Mouse (Mus musculus): ENCODE measurements at regions not wholly inside any gene's neighbourhood (a gene's known extent, or its start where the extent isn't known, plus 50 kb on each side); places are given as distances from the start of the nearest gene placed in this dataset.
"Not testable (repeated sequence)": the region's sequence is repeated elsewhere in the genome, so short reads cannot be mapped to it uniquely, and the experiment has no call there.

DNA sequence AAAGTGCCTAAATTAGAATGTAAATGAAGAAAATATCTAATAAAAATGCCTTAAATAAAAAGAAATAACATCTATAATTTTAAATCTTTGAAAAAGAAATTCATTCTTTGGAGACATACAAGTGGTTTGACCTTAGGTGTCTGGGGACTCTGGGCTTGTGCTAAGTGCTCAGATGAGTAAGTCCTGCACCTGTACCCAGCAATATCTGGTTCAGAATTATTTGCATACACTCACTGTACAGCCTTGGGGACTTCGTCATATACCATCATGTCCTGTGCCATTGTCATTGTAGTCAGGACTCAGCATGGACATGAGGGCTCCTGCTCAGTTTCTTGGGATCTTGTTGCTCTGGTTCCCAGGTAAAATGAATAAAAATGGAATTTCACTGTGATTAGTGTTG, 255.1 kb upstream of the Tacstd2 start:
- TF ChIP-seq EP300 (IDR thresholded peaks at IDR 0.05) (no peak), CTCF (IDR thresholded peaks at IDR 0.05) (no peak)
- DNase-seq (ENCODE audit: low spot score), result no peak
- Histone ChIP-seq H3K36me3 (ENCODE audit: insufficient read depth, low read length) (no peaks in the 10 kb centered on the region), H3K4me3 (ENCODE audit: low read depth, low read length) (no peak overlapping the region), H3K4me1 (ENCODE audit: insufficient read depth, low read depth, low read length) (no peaks in the 10 kb centered on the region), H3K27me3 (replicated peaks; ENCODE audit: insufficient read depth, low read length) (no peaks in the 10 kb centered on the region), H3K27ac (ENCODE audit: low read length) (no peak overlapping the region), H3K4me2 (replicated peaks; ENCODE audit: low read depth, low read length) (no peak overlapping the region), H3K9ac (replicated peaks; ENCODE audit: low read depth) (no peak overlapping the region), H3K9me3 (ENCODE audit: low read length) (no peaks in the 10 kb centered on the region)
- ATAC-seq, result no peak
- WGBS, result 75% methylated on average over 1 of the region's 1 CpGs

DNA sequence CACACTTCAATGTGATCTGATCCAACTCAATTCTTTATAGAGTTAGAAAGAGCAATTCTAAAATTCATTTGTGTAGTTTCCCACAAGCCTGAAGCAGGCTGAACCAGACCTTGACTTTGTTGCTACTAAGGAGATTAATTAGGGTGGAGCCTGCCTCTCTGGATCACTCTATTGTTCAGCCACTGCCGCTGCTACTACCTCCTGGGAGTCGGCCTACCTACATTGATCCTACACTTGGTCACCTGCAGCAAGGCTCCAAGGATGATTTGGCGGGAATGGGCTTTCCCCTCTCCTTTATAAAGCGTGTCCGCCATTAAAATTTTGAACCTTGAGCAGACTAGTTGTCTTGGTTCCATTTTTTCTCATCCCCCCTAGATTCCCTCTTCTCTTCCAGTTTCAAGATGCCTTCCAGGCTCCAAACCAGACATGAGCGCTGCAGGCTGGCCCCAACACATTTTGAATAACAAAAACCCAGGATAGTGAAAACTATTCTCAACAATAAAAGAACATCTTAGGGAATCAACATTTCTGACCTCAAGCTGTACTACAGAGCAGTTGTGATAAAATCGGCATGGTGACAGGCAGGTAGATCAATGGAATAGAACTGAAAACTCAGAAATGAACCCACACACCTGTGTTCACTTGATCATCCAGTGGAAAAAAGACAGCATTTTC, 251.6 kb upstream of the Tacstd2 start:
- WGBS, result 75% methylated on average over 7 of the region's 7 CpGs

DNA sequence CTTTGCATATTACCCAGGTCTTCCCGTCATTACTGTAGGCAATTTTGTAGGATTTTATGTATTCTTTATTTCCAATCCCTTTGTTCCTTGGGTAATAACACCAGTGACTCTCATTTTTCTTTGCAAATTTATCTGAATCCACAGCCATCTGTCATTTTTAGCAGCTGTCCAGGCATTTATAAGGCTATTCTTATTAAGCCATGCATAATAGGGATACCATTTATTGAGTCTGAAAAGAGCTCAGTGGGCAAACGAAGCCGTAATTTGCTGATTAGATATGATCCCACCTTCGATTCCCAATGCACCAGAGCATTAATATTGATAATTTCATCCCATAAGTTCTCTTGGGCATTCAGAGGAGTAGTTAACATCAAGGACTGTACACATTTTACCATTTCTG, 243.3 kb upstream of the Tacstd2 start:
- Histone ChIP-seq H3K4me2 (replicated peaks; ENCODE audit: low read depth, low read length) (no peak overlapping the region), H3K9me3 (ENCODE audit: low read length) (no peaks in the 10 kb centered on the region), H3K27ac (ENCODE audit: low read length) (no peak overlapping the region), H3K4me1 (ENCODE audit: insufficient read depth, low read depth, low read length) (no peaks in the 10 kb centered on the region), H3K36me3 (ENCODE audit: insufficient read depth, low read length) (no peaks in the 10 kb centered on the region), H3K9ac (replicated peaks; ENCODE audit: low read depth) (no peak overlapping the region), H3K27me3 (replicated peaks; ENCODE audit: insufficient read depth, low read length) (no peaks in the 10 kb centered on the region), H3K4me3 (ENCODE audit: low read depth, low read length) (no peak overlapping the region)
- ATAC-seq (no peak), DNase-seq (ENCODE audit: low spot score) (no peak)
- no peak for TF ChIP-seq CTCF (IDR thresholded peaks at IDR 0.05)
- 73% methylated on average over 4 of the region's 4 CpGs for WGBS

More for the DNA sequence above, 251.6 kb upstream of the Tacstd2 start:
- Histone ChIP-seq H3K4me2 (replicated peaks; ENCODE audit: low read depth, low read length) (no peak overlapping the region), H3K36me3 (ENCODE audit: insufficient read depth, low read length) (no peaks in the 10 kb centered on the region), H3K4me1 (ENCODE audit: insufficient read depth, low read depth, low read length) (no peaks in the 10 kb centered on the region), H3K27ac (ENCODE audit: low read length) (no peak overlapping the region), H3K9ac (replicated peaks; ENCODE audit: low read depth) (no peak overlapping the region), H3K4me3 (ENCODE audit: low read depth, low read length) (no peak overlapping the region), H3K9me3 (ENCODE audit: low read length) (no peaks in the 10 kb centered on the region), H3K27me3 (replicated peaks; ENCODE audit: insufficient read depth, low read length) (no peaks in the 10 kb centered on the region)
- ATAC-seq (no peak), DNase-seq (ENCODE audit: low spot score) (no peak)
- TF ChIP-seq CTCF (IDR thresholded peaks at IDR 0.05) (no peak), EP300 (IDR thresholded peaks at IDR 0.05) (no peak)

DNA sequence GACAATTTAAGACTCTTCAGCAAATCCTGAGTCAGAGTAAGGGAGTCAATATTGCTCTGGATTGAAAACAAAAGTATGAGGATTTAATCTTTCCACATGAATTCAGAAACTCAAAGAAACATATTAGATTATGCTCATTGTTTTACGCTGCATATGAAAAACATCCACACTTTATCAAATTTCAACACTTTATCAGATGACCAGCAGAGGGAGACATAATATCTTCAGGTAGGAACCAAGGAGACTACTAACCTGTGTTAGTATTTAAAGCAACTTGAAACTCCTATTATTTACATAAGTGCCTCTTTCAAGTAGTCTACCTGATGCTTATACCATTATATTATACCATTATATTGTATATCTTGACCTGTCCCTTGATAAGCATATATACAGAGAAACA, 218.5 kb upstream of the Tacstd2 start:
- DNase-seq (ENCODE audit: low spot score); H3K9me3 ChIP-seq (ENCODE audit: low read length); ATAC-seq; H3K4me1 ChIP-seq (ENCODE audit: insufficient read depth, low read depth, low read length); H3K4me2 ChIP-seq (replicated peaks; ENCODE audit: low read depth, low read length); H3K4me3 ChIP-seq (ENCODE audit: low read depth, low read length); H3K27ac ChIP-seq (ENCODE audit: low read length); H3K9ac ChIP-seq (replicated peaks; ENCODE audit: low read depth); H3K36me3 ChIP-seq (ENCODE audit: insufficient read depth, low read length); H3K27me3 ChIP-seq (replicated peaks; ENCODE audit: insufficient read depth, low read length): not testable (repeated sequence)
- WGBS, result 81% methylated on average over 1 of the region's 1 CpGs
- peak; percentile 8; the same call in 1 of the 2 replicates for TF ChIP-seq CTCF (IDR thresholded peaks at IDR 0.05)

DNA sequence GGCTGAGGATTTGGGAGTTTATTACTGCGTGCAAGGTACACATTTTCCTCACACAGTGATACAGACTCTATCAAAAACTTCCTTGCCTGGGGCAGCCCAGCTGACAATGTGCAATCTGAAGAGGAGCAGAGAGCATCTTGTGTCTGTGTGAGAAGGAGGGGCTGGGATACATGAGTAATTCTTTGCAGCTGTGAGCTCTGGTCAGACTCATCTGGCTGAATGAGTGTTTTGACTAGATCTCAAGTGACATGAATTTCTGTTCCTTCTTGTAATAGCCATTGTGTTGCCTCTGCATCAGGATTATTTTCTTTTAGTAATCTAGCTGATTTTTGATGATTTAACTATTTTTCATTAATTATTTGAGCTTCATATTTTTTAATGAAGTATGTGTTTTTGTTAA, 190.0 kb upstream of the Tacstd2 start:
- no peaks in the 10 kb centered on the region for H3K27me3 ChIP-seq (replicated peaks; ENCODE audit: insufficient read depth, low read length)
- TF ChIP-seq CTCF (IDR thresholded peaks at IDR 0.05), result no peak
- TF ChIP-seq EP300 (IDR thresholded peaks at IDR 0.05), result no peak
- no peak overlapping the region for H3K9ac ChIP-seq (replicated peaks; ENCODE audit: low read depth)
- H3K4me3 ChIP-seq (ENCODE audit: low read depth, low read length), result no peak overlapping the region
- no peaks in the 10 kb centered on the region for H3K36me3 ChIP-seq (ENCODE audit: insufficient read depth, low read length)
- no peaks in the 10 kb centered on the region for H3K4me1 ChIP-seq (ENCODE audit: insufficient read depth, low read depth, low read length)
- no peaks in the 10 kb centered on the region for H3K9me3 ChIP-seq (ENCODE audit: low read length)
- ATAC-seq (no peak), DNase-seq (ENCODE audit: low spot score) (no peak)
- H3K27ac ChIP-seq (ENCODE audit: low read length), result no peak overlapping the region
- whole genome bisulfite sequencing, result 73% methylated on average over 1 of the region's 1 CpGs
- H3K4me2 ChIP-seq (replicated peaks; ENCODE audit: low read depth, low read length), result no peak overlapping the region

DNA sequence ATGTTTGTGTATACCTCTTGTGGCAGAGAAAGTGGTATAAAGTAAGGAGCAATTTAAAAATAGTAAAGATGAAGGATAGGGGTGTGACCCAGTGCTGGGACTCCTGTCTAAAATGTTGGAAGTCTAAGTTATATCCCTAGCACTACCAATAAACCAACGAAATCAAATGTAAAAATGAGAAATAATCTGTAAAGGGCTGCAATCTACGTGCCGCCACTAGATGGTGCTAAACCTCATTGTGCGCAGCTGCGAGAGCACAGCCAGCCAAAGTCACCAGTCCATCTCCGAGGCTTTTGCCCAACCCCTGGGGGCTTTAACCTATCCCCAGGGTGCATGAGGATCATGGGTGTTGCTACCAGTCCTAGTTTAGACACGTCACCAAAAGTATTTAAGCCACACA, 163.4 kb upstream of the Tacstd2 start:
- H3K9ac ChIP-seq (replicated peaks; ENCODE audit: low read depth); H3K4me2 ChIP-seq (replicated peaks; ENCODE audit: low read depth, low read length); DNase-seq (ENCODE audit: low spot score); H3K4me3 ChIP-seq (ENCODE audit: low read depth, low read length); H3K36me3 ChIP-seq (ENCODE audit: insufficient read depth, low read length); H3K27me3 ChIP-seq (replicated peaks; ENCODE audit: insufficient read depth, low read length); H3K27ac ChIP-seq (ENCODE audit: low read length); H3K9me3 ChIP-seq (ENCODE audit: low read length); H3K4me1 ChIP-seq (ENCODE audit: insufficient read depth, low read depth, low read length); ATAC-seq: not testable (repeated sequence)
- 15% methylated on average over 5 of the region's 7 CpGs for WGBS
- peak; percentile 31 for TF ChIP-seq CTCF (IDR thresholded peaks at IDR 0.05)

DNA sequence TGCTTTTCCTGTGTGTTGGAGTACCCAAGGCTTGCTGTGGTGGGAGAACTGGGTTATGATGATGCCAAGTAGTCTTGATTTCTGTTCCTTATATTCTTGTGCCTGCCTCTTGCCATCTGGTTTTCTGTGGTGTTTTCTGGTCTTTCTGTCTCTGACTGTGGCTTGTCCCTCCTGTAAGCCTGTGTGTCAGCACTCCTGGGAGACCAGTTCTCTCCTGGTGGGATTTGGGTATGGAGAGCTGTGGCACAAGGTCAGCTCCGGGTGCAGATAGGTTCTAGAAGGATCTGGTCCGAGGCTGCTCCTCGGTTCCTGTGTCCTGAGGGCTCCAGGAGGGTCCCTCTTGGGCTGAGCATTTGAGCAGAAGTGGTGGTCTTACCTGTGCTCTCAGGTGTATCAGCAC, 155.4 kb upstream of the Tacstd2 start:
- not testable (repeated sequence) for H3K36me3 ChIP-seq (ENCODE audit: insufficient read depth, low read length); H3K9ac ChIP-seq (replicated peaks; ENCODE audit: low read depth); H3K4me1 ChIP-seq (ENCODE audit: insufficient read depth, low read depth, low read length); DNase-seq (ENCODE audit: low spot score); H3K4me3 ChIP-seq (ENCODE audit: low read depth, low read length); H3K27me3 ChIP-seq (replicated peaks; ENCODE audit: insufficient read depth, low read length); H3K4me2 ChIP-seq (replicated peaks; ENCODE audit: low read depth, low read length); H3K27ac ChIP-seq (ENCODE audit: low read length); ATAC-seq; H3K9me3 ChIP-seq (ENCODE audit: low read length)
- 65% methylated on average over 3 of the region's 3 CpGs for WGBS

DNA sequence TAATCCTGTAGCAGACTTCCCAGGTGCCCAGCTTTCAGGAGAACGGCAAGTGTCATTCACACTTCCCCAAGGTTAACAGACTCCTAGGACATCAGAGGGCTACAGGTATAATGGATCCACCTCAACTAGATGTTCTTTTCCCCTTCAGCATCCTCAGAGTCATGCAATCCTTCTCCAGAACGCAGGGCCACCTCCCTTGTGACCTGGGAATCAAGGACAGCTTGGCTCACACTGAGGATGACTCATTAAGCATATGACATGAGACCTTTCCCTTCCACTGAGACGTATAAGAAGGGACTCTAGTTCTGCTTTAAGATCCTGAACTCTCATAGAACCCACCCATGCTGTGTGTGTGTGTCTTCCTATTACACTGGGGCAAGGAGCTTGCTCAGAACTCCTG, 147.5 kb upstream of the Tacstd2 start:
- H3K4me1 ChIP-seq (ENCODE audit: insufficient read depth, low read depth, low read length); H3K9ac ChIP-seq (replicated peaks; ENCODE audit: low read depth); DNase-seq (ENCODE audit: low spot score); H3K4me3 ChIP-seq (ENCODE audit: low read depth, low read length); H3K27me3 ChIP-seq (replicated peaks; ENCODE audit: insufficient read depth, low read length); H3K36me3 ChIP-seq (ENCODE audit: insufficient read depth, low read length); ATAC-seq; H3K27ac ChIP-seq (ENCODE audit: low read length); H3K9me3 ChIP-seq (ENCODE audit: low read length); H3K4me2 ChIP-seq (replicated peaks; ENCODE audit: low read depth, low read length): not testable (repeated sequence)
- 64% methylated on average over 3 of the region's 3 CpGs for WGBS

DNA sequence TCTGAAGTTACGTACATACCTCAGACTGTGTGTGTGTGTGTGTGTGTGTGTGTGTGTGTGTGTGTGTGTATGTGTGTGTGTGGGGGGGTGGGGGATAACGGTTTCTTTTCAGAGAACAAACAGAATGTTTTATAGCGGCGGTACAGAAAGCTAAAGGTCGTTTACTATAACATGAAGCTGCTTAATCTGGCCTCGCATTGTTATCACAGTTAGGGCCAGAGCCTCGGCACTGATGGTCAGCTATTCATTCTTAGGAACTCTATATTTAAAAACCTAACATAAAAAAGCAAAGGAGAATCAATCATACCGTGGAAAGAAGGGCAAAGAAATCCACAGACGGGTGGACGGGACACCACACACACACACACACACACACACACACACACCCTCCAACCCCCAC, 146.0 kb upstream of the Tacstd2 start:
- not testable (repeated sequence) for DNase-seq (ENCODE audit: low spot score); H3K4me2 ChIP-seq (replicated peaks; ENCODE audit: low read depth, low read length); H3K27me3 ChIP-seq (replicated peaks; ENCODE audit: insufficient read depth, low read length); H3K9ac ChIP-seq (replicated peaks; ENCODE audit: low read depth); H3K4me1 ChIP-seq (ENCODE audit: insufficient read depth, low read depth, low read length); H3K9me3 ChIP-seq (ENCODE audit: low read length); H3K4me3 ChIP-seq (ENCODE audit: low read depth, low read length); H3K36me3 ChIP-seq (ENCODE audit: insufficient read depth, low read length); H3K27ac ChIP-seq (ENCODE audit: low read length)
- ATAC-seq, result 0 out of 2 replicates have a peak, but pooled peaks have one; percentile 35
- WGBS, result 52% methylated on average over 10 of the region's 10 CpGs

All from lung, postnatal 0 days (tissue).